Mouse (Mus musculus): ENCODE measurements around the gene Patl1. TPM values are rescaled to one million over a fixed set of nuclear protein-coding genes. Genes with fewer than 3 reads are reported as not detected.
"Not testable (repeated sequence)": the region's sequence is repeated elsewhere in the genome, so short reads cannot be mapped to it uniquely, and the experiment has no call there.

Patl1 gene
- 10 to 100 TPM; 20.3 to 22.3 TPM for total RNA-seq (2021)
- long read RNA-seq, full-length matches to known transcripts: 3 of 8 reads
- long read RNA-seq, partial matches to known transcripts: 2 of 8 reads
- long read RNA-seq, other reads (novel, unspliced or antisense): 3 of 8 reads

- DNase-seq (ENCODE audit: low spot score in 2 of 2): peak; percentile 98 to 99
Measured at GRCm38 (mm10) chr19:11912037-11912532, at the start of gene Patl1. Gene Patl1 (plus strand): TSS chr19:11912399.

GRCm38 (mm10) chr19:11867837-11868236 is 44.4 kb upstream of the Patl1 start:
- DNase-seq (ENCODE audit: low spot score in 2 of 2): no peak

GRCm38 (mm10) chr19:11875006-11875405 is 37.2 kb upstream of the Patl1 start, which contains the start of gene Olfr1419:
Gene Olfr1419 (minus strand): TSS chr19:11875106.
- no peak for DNase-seq (ENCODE audit: low spot score in 2 of 2)

DNA sequence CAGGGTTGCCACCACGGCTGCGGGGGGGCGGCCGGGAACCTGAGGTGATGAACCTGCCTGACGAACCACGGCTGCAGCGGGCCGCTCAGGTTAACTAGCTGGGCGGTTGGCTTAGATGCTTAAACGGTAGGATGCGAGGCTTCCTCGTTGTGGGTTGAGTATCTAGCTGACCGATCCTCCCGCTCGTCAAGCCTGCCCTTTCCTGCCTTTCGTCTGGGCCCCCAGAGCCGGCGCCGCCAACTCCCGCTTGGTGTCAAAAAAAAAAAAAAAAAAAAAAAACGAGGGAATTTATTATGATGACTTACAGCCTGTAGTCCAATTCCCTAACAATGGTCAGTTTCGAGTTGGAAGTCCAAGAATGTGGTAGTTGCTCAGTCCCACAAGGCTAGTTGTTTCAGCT is 33.8 kb upstream of the Patl1 start:
- not testable (repeated sequence) for DNase-seq (ENCODE audit: low spot score in 2 of 2)

DNA sequence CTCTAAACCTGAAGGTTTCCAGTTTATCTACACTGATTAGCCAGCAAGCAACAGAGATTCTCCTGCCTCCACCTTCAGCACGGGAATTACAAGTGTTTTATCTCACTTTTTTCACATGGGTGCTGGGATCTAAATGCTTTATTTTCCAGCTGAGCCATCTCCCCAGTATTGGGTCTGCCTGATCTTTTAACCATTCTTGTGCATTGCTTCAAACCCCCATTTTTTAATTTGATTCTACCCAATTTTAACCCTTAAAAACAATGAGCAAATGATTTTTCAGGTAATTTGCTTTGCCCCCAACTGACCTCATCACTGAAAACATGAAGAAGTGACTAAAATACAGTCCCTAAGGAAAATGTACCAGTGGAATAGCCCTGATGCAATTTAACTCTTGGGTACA is 25.9 kb upstream of the Patl1 start, which contains the start of gene Olfr1420:
Gene Olfr1420, plus strand, starts transcription at position 301 of the 400 bp plus-strand sequence.
- no peak for DNase-seq (ENCODE audit: low spot score in 2 of 2)

DNA sequence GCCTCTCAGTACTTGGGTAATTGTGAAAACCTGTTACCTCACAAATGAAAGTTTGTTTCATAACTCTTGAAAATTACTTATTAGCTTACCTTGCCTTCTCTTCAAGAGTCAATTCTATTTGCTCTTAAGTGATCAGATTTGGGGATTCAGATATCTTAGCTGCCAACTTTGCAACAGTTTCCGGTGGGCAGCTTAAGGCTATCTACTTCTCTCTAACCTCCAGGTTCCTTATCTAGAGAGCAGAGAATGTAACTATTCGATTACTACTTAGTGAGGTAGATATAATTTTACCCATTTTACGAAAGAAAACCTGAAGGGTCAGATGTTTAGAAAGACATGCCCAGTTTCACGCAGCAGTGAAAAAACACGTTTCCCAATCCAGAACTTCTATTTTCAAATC is 1.2 kb upstream of the Patl1 start:
- DNase-seq (ENCODE audit: low spot score in 2 of 2): no peak

GRCm38 (mm10) chr19:11911603-11912002 is 596 bp upstream of the Patl1 start:
- no peak for DNase-seq (ENCODE audit: low spot score in 2 of 2)

DNA sequence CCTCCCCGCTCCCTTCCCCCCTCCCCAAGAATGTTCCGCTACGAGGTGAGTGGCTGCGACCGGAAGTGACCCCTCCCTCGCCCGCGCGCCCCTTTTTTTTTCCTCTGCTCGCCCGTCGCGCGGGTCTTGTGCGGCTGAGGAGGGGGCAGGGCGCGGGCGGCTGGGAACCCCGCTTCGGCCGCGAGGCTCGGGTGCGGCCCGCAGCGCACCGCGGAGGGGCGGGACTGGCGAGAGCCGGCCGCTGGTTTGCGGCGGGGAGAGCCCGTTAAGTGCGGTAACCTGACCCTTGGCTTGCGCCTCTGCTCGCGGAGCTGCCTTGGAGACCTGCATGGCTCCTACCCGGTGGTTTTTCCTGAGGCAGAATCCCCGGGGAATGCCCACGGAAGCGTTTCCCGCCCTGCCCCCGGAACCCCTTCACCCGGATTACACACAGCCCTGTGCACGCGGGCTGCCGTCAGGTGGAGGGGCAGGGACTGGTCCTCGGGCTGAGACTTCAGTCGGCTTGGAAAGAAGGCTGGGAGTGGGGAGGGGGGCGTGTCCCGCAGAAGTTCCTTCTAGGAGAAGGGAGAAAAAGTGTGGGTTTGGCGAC is 428 bp downstream of the Patl1 start:
- DNase-seq (ENCODE audit: low spot score in 2 of 2): no peak

- DNase-seq (ENCODE audit: low spot score in 2 of 2): no peak
Measured at GRCm38 (mm10) chr19:11915804-11916203, 3.6 kb downstream of the Patl1 start.

- no peak for DNase-seq (ENCODE audit: low spot score in 2 of 2)
Measured at GRCm38 (mm10) chr19:11922068-11922467, 9.9 kb downstream of the Patl1 start.

DNA sequence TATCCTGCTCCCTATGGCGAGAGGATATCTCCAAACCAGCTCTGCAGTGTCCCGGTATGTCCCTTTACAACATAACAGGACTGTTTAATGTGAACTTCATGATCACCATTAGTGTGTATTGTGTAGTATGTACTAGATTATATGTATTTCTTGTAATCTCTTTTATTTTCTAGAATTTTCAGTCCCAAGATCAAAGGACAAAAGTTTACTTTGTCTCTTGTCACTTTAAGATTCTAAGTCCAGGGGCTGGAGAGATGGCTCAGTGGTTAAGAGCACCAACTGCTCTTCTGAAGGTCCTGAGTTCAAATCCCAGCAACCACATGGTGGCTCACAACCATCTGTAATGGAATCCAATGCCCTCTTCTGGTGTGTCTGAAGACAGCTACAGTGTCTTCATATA is 10.3 kb downstream of the Patl1 start:
- DNase-seq (ENCODE audit: low spot score in 2 of 2): not testable (repeated sequence)

GRCm38 (mm10) chr19:11926380-11926779 is 14.2 kb downstream of the Patl1 start:
- DNase-seq (ENCODE audit: low spot score in 2 of 2): no peak

DNA sequence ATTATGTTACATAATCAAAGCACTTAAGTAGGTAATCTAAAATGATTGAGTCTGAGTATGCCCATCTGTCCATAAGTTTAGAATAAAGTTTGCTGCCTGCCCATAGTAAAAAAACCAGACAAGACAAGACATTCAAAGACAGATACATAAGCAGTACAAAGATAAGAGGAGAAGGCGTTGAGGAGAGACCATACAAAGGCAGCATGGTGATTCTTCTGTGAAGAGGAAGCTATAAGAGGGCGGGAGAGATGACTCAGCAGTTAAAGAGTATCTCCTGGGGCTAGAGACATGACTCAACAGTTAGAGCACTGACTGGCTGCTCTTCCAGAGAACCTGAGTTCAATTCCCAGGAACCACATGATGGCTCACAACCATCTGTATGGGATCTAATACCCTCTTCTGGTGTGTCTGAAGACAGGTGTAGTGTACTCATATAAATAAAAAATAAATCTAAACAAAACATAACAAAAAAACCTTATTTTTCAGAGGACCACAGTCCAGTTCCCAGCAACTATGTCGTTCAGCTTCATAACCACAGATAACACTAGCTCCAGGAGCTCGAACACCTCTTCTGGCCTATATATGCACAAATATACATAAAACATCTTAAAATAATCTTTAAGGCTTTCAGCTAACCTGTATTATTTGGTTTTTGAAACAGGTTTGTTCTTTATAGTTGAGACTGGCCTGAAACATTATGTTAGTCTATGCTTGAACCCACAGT is 16.0 kb downstream of the Patl1 start:
- no peak for DNase-seq (ENCODE audit: low spot score in 2 of 2)

DNA sequence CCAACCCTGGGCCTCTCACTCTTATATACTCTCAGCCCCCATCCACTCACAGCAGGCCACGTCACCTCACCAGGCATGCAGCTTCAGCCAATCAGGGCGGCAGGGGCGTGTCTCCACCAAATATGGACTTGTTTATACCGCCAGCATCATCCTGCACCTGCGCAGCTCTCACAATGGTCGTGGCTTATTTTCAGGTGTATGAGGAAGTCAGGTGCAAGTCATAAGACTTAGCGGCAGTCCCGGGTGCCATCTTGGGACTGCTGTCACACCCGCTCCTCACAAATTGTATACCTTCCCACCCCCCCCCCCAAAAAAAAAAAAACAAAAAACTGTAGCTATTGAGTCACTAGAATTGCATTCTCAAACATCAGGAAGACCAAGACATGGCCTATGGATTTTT is 34.3 kb downstream of the Patl1 start:
- DNase-seq (ENCODE audit: low spot score in 2 of 2): not testable (repeated sequence)

DNA sequence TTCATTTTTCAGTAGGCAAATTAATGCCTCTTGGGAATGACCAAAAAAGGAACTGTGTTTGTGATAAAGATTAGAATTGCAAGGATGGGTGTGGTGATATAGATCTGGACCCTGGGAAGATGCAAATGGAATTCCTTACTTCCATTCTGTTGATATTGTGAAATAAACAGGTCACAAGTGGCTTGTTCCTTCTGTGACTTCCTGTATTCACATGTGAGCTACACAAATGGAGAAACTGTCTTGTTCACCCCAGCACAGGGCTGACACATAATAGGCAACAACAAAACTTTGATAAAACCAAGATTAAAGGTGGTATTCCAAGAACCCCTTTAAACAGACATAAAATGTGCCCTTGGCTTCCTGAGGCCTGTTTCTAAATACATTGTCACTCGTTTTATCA is 37.7 kb downstream of the Patl1 start:
- no peak for DNase-seq (ENCODE audit: low spot score in 2 of 2)

DNA sequence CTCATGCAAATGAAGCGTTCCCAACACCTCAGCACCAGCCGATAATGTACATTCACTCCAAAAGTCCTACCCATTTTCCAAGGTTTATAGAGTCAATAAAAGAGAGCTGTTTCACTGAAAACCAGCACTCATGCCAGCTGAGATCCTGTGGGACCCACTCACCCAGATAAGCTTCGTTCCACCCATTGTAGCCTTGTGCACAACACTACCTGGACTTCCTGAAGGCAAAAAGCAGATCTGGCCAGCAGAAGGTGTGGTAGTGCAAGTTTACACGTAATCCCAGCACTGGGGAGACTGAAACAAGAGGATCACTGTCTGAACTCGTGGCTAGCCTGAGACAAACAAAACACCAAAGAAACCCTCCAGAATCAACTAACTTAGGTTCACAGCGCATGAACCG is 38.5 kb downstream of the Patl1 start:
- no peak for DNase-seq (ENCODE audit: low spot score in 2 of 2)

- no peak for DNase-seq (ENCODE audit: low spot score in 2 of 2)
Measured at GRCm38 (mm10) chr19:11954206-11954605, 42.0 kb downstream of the Patl1 start.

DNA sequence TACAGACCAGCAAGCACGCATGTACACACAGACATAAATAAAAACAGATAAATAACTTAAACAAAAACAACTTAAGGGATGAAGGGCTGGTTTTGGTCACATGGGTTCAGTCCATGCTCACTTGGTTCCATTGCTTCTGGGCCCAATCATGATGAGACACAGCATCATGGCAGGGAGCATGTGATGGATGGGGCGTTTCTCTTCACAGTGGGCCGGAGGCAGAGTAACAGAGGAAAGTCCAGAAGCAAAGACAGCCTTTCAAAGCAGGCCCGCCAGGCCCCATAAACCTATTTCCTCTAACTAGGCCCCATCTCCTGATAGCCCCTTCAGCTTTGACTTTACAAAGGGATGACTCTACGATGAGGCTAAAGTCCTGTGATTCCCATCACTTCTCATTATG is 44.4 kb downstream of the Patl1 start:
- no peak for DNase-seq (ENCODE audit: low spot score in 2 of 2)

GRCm38 (mm10) chr19:11957396-11957795 is 45.2 kb downstream of the Patl1 start:
- no peak for DNase-seq (ENCODE audit: low spot score in 2 of 2)

DNA sequence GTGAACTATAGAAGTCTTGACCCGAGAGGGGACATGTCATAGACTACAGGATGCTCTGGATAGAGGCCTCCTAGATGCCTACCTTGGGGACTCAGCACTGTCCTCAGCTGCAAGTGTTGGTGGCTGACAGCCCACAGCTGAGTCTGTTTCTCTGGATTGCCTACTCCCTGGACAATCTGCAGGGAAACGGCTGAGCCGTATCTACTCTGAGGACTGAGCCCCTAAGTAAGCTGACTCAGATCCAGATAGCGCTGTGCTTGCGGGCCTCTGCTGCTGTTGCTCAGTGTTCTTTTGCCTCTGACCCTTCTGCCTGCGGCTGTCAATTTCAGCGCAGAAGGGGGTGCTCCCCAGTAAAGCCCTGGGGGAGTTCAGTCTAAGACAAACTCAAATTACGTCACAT is 45.6 kb downstream of the Patl1 start:
- DNase-seq (ENCODE audit: low spot score in 2 of 2): no peak

- DNase-seq (ENCODE audit: low spot score in 2 of 2): no peak
Measured at GRCm38 (mm10) chr19:11964266-11964665, 52.1 kb downstream of the Patl1 start.
